Mouse (Mus musculus): ENCODE data around the gene Kif3b. TPM values are rescaled to one million over a fixed set of nuclear protein-coding genes. Genes with fewer than 3 reads are reported as not detected.

Kif3b gene
- polyA plus RNA-seq, 1 experiment from 2014 or later, result 7.0 TPM

- Histone ChIP-seq H3K9me3 (no peaks in the 10 kb centered on the region), H3K4me1 (replicated peaks) (no peaks in the 10 kb centered on the region), H3K27me3 (no peaks in the 10 kb centered on the region), H3K4me2 (no peak overlapping the region), H3K4me3 (replicated peaks) (no peak overlapping the region), H3K27ac (no peak overlapping the region), H3K9ac (replicated peaks) (no peak overlapping the region), H3K36me3 (0 out of 2 replicates have a peak, but pooled peaks cover 7% of the 10 kb centered on the region)
- 52% methylated on average over 4 of the region's 4 CpGs for WGBS
- ATAC-seq (ENCODE audit: insufficient number of reproducible peaks, insufficient read depth, low FRiP score, low TSS enrichment, low read depth), result no peak
These were observed 7.2 kb downstream of the Kif3b start for GRCm38 (mm10) chr2:153298460-153298859.

GRCm38 (mm10) chr2:153298863-153299262 lies 7.7 kb downstream of the Kif3b start:
- Histone ChIP-seq H3K27ac (no peak overlapping the region), H3K4me3 (replicated peaks) (no peak overlapping the region), H3K4me1 (replicated peaks) (no peaks in the 10 kb centered on the region), H3K36me3 (0 out of 2 replicates have a peak, but pooled peaks cover 7% of the 10 kb centered on the region), H3K9me3 (no peaks in the 10 kb centered on the region), H3K4me2 (no peak overlapping the region), H3K27me3 (no peaks in the 10 kb centered on the region), H3K9ac (replicated peaks) (no peak overlapping the region)
- 70% methylated on average over 4 of the region's 4 CpGs for WGBS
- ATAC-seq (ENCODE audit: insufficient number of reproducible peaks, insufficient read depth, low FRiP score, low TSS enrichment, low read depth), result no peak

DNA sequence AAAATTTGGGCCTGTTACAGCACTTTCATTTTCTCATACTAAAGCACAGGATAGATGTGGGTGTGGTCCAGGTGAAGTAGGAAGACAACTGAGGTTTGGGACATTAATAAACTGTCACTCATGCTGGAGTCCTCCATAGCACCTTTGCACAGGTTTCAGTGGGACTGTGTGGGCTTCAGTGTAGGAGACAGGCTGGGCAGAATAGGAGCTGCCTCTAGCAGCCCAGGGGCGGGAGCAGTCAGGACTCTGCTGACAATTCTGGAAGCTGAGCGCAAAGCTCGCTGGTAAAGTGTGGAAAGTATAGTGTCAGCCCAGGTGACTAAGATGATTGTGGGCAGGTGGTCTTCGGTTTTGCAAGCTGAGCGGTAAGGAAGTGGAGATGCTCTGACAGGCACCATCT lies 9.9 kb downstream of the Kif3b start:
- WGBS, result 90% methylated on average over 5 of the region's 5 CpGs
- no peak for ATAC-seq (ENCODE audit: insufficient number of reproducible peaks, insufficient read depth, low FRiP score, low TSS enrichment, low read depth)

GRCm38 (mm10) chr2:153305240-153305639 lies 14.0 kb downstream of the Kif3b start:
- 80% methylated on average over 6 of the region's 6 CpGs for WGBS
- Histone ChIP-seq H3K9me3 (no peaks in the 10 kb centered on the region), H3K9ac (replicated peaks) (no peak overlapping the region), H3K4me2 (no peak overlapping the region), H3K27ac (no peak overlapping the region), H3K4me1 (replicated peaks) (0 out of 2 replicates have a peak, but pooled peaks cover 2% of the 10 kb centered on the region), H3K4me3 (replicated peaks) (no peak overlapping the region), H3K36me3 (no peaks in the 10 kb centered on the region), H3K27me3 (no peaks in the 10 kb centered on the region)
- no peak for ATAC-seq (ENCODE audit: insufficient number of reproducible peaks, insufficient read depth, low FRiP score, low TSS enrichment, low read depth)

More for the DNA sequence above, 9.9 kb downstream of the Kif3b start:
- Histone ChIP-seq H3K27ac (no peak overlapping the region), H3K4me1 (replicated peaks) (no peaks in the 10 kb centered on the region), H3K36me3 (0 out of 2 replicates have a peak, but pooled peaks cover under 1% of the 10 kb centered on the region), H3K4me2 (no peak overlapping the region), H3K9ac (replicated peaks) (no peak overlapping the region), H3K9me3 (no peaks in the 10 kb centered on the region), H3K4me3 (replicated peaks) (no peak overlapping the region), H3K27me3 (no peaks in the 10 kb centered on the region)

GRCm38 (mm10) chr2:153308586-153308985 lies 17.4 kb downstream of the Kif3b start:
- ATAC-seq (ENCODE audit: insufficient number of reproducible peaks, insufficient read depth, low FRiP score, low TSS enrichment, low read depth), result no peak
- Histone ChIP-seq H3K27ac (no peak overlapping the region), H3K4me1 (replicated peaks) (0 out of 2 replicates have a peak, but pooled peaks cover 2% of the 10 kb centered on the region), H3K9me3 (no peaks in the 10 kb centered on the region), H3K36me3 (no peaks in the 10 kb centered on the region), H3K9ac (replicated peaks) (no peak overlapping the region; the same call in 1 of the 2 replicates), H3K4me2 (no peak overlapping the region), H3K27me3 (no peaks in the 10 kb centered on the region), H3K4me3 (replicated peaks) (no peak overlapping the region)
- WGBS, result 77% methylated on average over 7 of the region's 7 CpGs

GRCm38 (mm10) chr2:153309106-153309505 lies 17.9 kb downstream of the Kif3b start:
- 0 out of 2 replicates have a peak, but pooled peaks cover 2% of the 10 kb centered on the region for H3K4me1 ChIP-seq (replicated peaks)
- 0 out of 2 replicates have a peak overlapping the region, but pooled peaks have one; percentile 31 for H3K27ac ChIP-seq
- H3K4me3 ChIP-seq (replicated peaks), result no peak overlapping the region
- no peaks in the 10 kb centered on the region for H3K36me3 ChIP-seq
- H3K9ac ChIP-seq (replicated peaks), result no peak overlapping the region
- no peaks in the 10 kb centered on the region for H3K27me3 ChIP-seq
- H3K9me3 ChIP-seq, result no peaks in the 10 kb centered on the region
- no peak for ATAC-seq (ENCODE audit: insufficient number of reproducible peaks, insufficient read depth, low FRiP score, low TSS enrichment, low read depth)
- no peak overlapping the region for H3K4me2 ChIP-seq
- 65% methylated on average over 8 of the region's 8 CpGs for WGBS

GRCm38 (mm10) chr2:153310228-153310627 lies 19.0 kb downstream of the Kif3b start:
- H3K36me3 ChIP-seq, result no peaks in the 10 kb centered on the region
- no peak overlapping the region for H3K9ac ChIP-seq (replicated peaks)
- H3K4me3 ChIP-seq (replicated peaks), result no peak overlapping the region
- WGBS, result 89% methylated on average over 6 of the region's 6 CpGs
- ATAC-seq (ENCODE audit: insufficient number of reproducible peaks, insufficient read depth, low FRiP score, low TSS enrichment, low read depth), result no peak
- no peaks in the 10 kb centered on the region for H3K9me3 ChIP-seq
- no peak overlapping the region for H3K4me2 ChIP-seq
- H3K27ac ChIP-seq, result no peak overlapping the region
- H3K27me3 ChIP-seq, result no peaks in the 10 kb centered on the region
- H3K4me1 ChIP-seq (replicated peaks), result 0 out of 2 replicates have a peak, but pooled peaks cover 2% of the 10 kb centered on the region

DNA sequence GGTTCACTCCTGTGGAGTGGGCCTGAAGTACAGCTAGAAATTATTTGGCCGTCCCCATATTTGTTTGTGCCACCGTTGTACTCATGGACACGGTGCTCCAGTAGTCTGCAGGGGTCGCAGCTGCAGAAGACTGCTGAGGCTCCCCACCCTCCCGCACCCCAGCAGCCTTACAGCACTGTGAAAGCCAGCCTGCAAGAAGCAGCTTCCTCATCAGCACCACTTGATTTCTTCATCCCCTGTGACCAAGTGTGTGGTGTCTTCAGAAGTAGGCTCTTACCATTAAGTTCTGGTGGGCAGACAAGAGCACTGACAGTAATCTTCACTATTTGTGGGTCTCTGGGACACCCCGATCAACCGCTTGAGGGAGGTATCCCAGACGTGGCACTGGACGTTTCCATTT lies 21.7 kb downstream of the Kif3b start:
- Histone ChIP-seq H3K4me1 (replicated peaks) (0 out of 2 replicates have a peak, but pooled peaks cover 2% of the 10 kb centered on the region), H3K27ac (no peak overlapping the region), H3K27me3 (no peaks in the 10 kb centered on the region), H3K4me2 (no peak overlapping the region), H3K9ac (replicated peaks) (no peak overlapping the region), H3K4me3 (replicated peaks) (no peak overlapping the region), H3K36me3 (peaks cover 20% of the 10 kb centered on the region), H3K9me3 (no peaks in the 10 kb centered on the region)
- no peak for ATAC-seq (ENCODE audit: insufficient number of reproducible peaks, insufficient read depth, low FRiP score, low TSS enrichment, low read depth)
- 92% methylated on average over 9 of the region's 9 CpGs for WGBS

GRCm38 (mm10) chr2:153318408-153318807 lies 27.2 kb downstream of the Kif3b start:
- Histone ChIP-seq H3K36me3 (peaks cover 66% of the 10 kb centered on the region), H3K4me3 (replicated peaks) (no peak overlapping the region), H3K4me1 (replicated peaks) (no peaks in the 10 kb centered on the region), H3K27ac (no peak overlapping the region), H3K9me3 (no peaks in the 10 kb centered on the region), H3K27me3 (no peaks in the 10 kb centered on the region), H3K4me2 (no peak overlapping the region), H3K9ac (replicated peaks) (no peak overlapping the region)
- WGBS, result 98% methylated on average over 4 of the region's 4 CpGs
- ATAC-seq (ENCODE audit: insufficient number of reproducible peaks, insufficient read depth, low FRiP score, low TSS enrichment, low read depth), result no peak

DNA sequence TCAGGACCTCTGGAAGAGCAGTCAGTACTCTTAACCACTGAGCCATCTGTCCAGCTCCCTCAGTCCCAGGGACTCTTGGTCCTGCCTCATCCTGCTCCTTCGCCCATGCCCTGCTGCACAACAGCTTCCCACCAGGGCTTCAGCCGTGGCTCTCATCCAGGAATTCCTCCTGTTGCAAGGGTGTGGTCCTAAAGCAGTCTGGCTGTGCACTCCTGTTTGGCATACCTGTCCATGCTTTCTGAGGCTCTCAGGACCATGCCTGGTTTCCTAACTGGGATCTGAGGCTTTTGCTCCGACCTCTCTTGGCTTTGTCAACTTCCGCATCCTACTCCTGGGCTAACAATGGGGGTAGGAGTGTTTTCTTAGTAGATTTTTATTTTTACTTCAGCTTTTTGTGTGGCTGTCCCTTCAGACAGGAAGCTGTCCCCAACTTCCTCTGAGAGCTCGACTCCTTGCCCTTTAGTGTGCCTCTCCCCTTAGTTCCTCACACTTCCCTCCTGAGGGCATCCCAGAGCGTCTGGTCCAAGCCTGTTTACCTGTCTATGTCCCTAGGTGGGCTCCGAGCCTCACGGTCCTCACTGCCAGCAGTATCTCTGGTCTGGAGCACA lies 27.9 kb downstream of the Kif3b start:
- H3K36me3 ChIP-seq, result peaks cover 74% of the 10 kb centered on the region

DNA sequence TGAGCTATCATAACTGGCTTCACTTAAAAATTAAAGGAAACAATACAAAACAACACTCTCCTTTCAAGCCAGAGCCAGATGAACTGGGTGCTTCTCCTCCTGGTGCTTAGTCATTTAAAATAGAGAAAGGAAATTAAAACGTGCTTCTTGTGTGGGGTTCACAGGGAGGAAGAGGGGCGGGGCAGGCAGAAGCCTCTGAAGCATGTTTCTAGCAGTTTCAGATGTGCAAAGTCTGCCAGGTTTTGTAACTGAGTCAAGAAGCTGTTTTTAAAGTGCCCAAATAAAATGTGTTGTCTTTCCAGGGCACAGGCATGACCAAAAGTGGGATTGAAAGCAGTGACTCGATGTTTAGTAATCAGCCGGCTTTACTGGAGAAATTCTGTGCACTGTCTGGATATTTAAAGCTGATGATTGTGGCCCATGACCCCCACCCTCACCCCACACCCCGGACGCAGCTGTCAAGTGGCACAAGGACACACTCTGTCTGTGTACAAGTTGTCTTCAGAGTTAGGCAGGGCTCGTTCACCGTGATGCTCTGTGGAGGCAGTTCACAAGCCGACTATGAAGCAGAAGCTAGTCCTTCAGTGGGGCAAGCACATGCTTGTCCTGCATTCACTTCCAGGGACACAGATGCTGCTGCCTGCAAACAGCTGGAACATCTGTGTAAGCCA lies 34.6 kb downstream of the Kif3b start:
- Histone ChIP-seq H3K4me3 (replicated peaks) (no peak overlapping the region), H3K27me3 (no peaks in the 10 kb centered on the region), H3K4me1 (replicated peaks) (no peaks in the 10 kb centered on the region), H3K9ac (replicated peaks) (no peak overlapping the region), H3K4me2 (no peak overlapping the region), H3K36me3 (peaks cover 83% of the 10 kb centered on the region), H3K27ac (no peak overlapping the region), H3K9me3 (no peaks in the 10 kb centered on the region)
- WGBS, result 80% methylated on average over 9 of the region's 9 CpGs
- no peak for ATAC-seq (ENCODE audit: insufficient number of reproducible peaks, insufficient read depth, low FRiP score, low TSS enrichment, low read depth)

More for the DNA sequence above, 27.9 kb downstream of the Kif3b start:
- Histone ChIP-seq H3K4me1 (replicated peaks) (no peaks in the 10 kb centered on the region), H3K9ac (replicated peaks) (no peak overlapping the region), H3K9me3 (no peaks in the 10 kb centered on the region), H3K27ac (no peak overlapping the region), H3K4me2 (no peak overlapping the region), H3K4me3 (replicated peaks) (no peak overlapping the region), H3K27me3 (no peaks in the 10 kb centered on the region)
- 82% methylated on average over 8 of the region's 8 CpGs for WGBS
- no peak for ATAC-seq (ENCODE audit: insufficient number of reproducible peaks, insufficient read depth, low FRiP score, low TSS enrichment, low read depth)

All from limb, embryonic 12.5 days (tissue).